Mouse (Mus musculus) urinary bladder, postnatal 10 days (tissue): ENCODE data around the gene Tnfrsf18.

ENCODE experiments used
- DNase-seq: peaks from one replicate; pipeline ENCODE4 v3.0.0; 2022; ENCODE audit warnings: low spot score

The Tnfrsf18 gene

GRCm38 (mm10) chr4:156033476-156034119, 7.6 kb downstream of the Tnfrsf18 start:
- no peak for DNase-seq

- no peak for DNase-seq
Measured at GRCm38 (mm10) chr4:156034301-156034700, 8.3 kb downstream of the Tnfrsf18 start.

- no peak for DNase-seq
Measured at GRCm38 (mm10) chr4:156034901-156035300, 8.9 kb downstream of the Tnfrsf18 start.

GRCm38 (mm10) chr4:156044754-156045153, 18.8 kb downstream of the Tnfrsf18 start:
- no peak for DNase-seq

GRCm38 (mm10) chr4:156049779-156050178, 23.8 kb downstream of the Tnfrsf18 start:
- no peak for DNase-seq

DNA sequence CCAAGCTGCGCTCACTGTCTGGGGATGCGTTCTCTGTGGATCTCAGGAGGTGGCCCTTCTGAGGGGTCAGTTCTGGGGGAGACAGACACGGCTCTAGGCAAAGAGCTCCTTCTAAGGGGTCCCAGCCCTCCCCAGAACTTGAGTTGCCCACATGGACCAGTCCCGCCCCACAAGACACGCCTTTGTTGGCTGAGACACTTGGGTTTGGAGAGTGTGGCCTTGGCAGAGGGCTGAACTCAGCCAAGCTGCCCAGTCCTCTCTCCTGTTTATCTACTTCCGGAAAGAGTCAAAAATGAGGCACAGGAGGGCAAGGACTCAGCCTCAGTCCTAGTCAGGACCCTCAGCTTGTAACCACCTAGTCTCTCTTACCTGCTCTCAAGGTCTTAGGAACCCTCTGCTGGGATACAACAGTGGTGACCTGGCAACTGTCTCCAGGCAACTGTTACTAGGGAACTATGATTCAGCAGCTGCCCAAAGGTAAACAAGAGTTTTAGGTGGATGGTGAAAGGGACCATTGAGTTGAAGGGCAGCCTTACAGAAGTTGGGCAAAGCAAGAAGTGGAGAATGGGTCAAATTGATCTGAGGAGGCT, 24.5 kb downstream of the Tnfrsf18 start:
- DNase-seq = no peak

DNA sequence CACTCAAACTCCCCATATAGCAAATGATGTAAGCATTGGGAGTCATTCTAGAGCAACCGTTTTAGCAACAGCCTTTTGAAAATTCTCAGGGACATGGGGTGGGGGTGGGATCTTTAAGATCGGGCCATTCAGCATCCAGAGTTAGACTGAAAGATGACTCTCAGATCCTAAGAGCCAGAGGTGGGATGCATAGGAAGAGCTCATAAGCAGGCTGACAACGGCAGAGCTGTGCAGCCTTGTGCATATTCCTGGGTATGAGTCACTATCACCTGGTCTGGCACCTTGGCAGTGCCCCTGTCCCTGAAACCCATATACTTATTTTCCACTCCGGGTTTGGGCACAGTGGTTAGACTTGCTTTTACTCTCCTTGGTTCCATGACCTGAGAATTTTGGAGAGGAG, 27.1 kb downstream of the Tnfrsf18 start:
- no peak for DNase-seq

DNA sequence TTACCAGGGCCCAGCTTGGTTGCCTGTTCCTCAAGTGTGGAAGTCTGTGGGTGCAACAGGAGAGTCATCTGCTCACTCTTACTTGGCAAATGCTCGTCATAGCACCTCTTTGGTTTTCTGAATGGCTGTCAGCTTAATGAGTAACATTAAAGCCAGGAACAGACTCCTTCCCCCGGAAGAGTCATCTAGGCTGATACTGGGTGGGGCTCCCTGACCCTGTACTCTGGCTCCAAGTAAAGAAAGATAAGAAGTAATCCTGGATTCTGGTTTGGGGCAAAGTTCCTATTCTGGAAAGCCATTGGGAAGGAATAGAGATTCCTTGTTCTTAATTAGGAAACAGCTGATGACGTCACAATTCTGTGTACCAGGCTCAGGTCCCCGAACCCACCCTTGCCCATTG, 28.2 kb downstream of the Tnfrsf18 start:
- DNase-seq = no peak

- DNase-seq = no peak
Measured at GRCm38 (mm10) chr4:156054606-156055005, 28.6 kb downstream of the Tnfrsf18 start.

DNA sequence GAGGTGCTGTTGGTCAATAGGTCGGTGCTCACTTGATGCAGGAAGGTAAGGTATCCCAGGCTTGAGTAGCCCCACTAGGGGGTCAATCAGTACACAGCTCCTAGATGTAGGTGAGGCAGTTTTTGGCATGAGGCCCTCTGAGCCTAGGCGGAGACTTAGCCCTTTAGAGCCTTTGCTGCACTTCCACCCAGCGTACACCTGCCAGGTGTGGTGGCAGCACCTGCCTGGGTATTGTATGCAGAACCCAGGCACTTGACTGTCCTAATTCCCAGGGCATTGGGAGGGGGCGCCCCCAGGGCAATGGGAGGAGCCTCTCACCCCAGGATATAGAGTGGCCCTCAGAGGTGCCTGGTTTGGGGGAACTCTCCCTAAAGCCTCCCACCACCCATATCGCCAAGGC, 29.2 kb downstream of the Tnfrsf18 start:
- DNase-seq = no peak

DNA sequence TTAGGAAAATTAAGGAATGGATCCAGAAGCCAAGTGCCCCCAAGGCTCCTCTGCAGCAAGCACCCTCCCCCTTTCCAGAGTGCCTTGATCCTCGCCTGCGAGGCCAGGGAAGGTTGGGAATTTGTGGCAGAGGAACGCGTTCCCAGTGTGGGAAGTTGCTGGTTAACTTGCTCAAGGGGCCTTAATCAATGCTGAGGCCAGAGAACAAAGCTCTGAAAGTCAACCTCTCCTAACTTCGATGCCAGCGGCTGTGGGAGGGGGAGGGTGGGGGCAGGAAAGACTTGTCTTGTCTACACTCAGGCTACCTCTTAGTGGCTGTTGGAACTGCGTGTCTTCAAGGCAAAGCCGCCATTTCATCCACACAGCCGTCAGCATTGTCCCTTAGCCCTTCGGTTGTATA, 31.7 kb downstream of the Tnfrsf18 start:
- DNase-seq = no peak

DNA sequence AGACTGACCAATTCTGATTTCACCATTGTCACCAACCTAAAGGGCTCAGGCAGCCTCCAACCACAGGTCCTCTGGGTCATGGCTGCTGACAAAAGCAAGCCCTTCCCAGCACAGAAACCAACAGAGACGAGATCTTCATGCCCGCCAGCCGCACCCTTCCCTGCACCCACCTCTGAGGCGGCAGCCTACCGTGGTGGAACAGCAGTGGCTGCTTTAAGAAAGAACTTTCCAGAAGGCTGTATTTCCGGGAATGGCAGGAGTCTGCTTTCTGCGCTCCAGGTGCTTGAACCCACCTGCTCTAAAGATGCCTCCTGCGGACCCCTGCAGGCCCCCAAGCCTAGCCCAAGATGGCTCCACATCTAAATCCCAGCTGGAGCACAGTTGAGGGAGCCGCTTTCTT, 32.9 kb downstream of the Tnfrsf18 start:
- DNase-seq = no peak

GRCm38 (mm10) chr4:156059261-156059660, 33.3 kb downstream of the Tnfrsf18 start, which contains the start of gene Ttll10:
Gene Ttll10, minus strand, starts transcription at chr4:156059414.
- no peak for DNase-seq

- DNase-seq = peak; percentile 39
Measured at GRCm38 (mm10) chr4:156059713-156060112, 33.7 kb downstream of the Tnfrsf18 start.

DNA sequence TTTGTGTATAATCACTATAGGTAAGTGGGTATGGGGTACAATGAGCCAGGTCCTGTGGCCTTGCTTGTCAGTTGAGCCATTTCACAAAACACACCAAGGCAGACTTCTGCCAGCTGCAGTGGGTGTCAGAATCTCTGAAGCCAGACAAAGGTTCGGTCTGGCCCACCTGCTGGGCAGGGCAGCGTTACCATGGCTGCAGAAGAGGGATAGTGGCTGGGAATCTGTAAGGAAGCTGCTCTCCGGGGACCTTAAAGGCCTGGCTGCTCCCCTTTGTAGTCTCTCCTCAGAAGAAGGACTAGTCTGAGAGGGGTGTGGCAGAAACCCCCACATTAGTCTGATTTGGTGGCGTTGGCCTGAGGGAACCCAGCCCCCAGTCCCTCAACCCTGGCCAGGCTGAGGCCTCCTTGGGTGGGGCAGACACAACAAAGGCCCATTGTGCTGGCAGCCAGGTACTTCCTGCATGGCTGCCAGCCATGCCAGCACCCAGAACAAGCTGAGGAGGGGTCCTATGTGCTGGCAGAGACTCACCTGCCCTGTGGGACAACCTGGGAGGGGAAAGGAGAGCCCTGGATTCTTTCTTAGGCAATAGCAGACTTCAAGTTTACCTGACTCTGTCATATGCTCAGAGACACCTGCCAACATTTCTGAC, 38.0 kb downstream of the Tnfrsf18 start:
- DNase-seq = no peak

DNA sequence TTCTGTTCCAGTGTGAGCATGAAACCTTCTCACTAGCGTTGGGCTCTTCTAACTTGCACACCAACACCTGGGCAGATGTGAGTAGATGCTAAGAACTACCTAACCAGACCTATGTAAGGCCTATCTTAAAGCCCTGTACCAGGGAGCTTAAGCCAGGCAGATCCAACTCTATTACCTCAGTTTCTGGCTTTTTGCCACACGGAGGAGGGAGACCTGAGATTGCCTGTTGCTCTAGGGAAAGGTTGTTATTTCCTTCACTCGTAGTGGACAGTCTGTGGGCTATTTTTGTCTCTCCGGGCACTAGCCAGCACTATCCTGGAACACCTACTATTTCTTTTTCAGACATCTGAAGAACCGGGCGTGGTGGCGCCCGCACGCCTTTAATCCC, 38.5 kb downstream of the Tnfrsf18 start:
- no peak for DNase-seq

DNA sequence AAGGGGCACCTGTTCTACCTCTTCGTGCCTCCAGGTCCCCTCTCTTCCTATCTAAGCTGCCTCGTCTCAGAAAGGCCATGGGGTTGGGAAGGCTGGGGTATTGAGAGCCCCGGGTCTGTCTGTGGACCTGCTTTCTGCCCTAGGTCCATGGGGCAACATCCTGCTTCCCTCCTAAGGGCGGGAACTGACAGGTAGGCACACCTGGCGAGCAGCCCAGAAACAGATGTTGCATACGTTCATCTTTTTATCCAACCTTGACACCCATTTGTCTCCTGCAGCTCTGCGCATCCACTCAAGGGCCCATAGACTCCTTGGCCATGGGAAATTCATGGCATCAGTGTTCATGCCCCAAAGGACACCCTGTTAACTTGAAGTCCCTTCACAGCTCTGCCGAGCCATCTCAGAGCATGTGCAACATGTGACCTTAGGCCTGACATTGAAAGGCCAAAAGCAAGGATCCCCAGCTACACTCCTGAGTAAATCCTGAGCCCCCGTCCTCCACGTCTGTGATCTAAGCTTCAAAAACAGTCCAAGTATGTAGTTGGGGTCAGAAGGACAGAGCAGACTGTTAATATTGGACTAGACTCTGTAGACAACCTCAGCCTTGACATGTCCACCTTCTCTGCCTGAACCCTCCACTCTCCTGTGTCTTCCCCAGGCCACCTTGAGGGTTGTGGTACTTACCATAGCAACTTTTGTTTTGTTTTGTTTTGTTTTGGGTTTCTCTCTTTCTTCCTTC, 39.4 kb downstream of the Tnfrsf18 start:
- no peak for DNase-seq

- DNase-seq = no peak
Measured at GRCm38 (mm10) chr4:156067256-156067949, 41.4 kb downstream of the Tnfrsf18 start.

DNA sequence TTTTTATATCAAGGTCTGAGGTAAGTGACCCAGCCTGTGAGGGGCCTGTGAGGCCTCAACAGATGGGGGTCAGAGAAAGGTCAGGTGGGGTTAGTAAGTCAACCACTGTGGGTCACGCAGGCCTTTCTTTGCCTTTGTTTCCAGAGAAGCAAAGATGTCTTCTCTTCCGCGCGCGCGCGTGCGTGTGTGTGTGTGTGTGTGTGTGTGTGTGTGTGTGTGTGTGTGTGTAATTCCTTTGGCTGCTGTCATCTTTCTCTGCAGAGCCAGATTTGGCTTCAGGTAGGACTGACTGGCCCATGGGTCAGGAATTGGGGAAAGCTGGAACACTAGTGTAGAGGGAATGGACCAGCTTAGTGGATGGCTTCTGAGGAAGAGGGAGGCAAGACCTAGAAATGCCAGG, 43.7 kb downstream of the Tnfrsf18 start:
- no peak for DNase-seq

DNA sequence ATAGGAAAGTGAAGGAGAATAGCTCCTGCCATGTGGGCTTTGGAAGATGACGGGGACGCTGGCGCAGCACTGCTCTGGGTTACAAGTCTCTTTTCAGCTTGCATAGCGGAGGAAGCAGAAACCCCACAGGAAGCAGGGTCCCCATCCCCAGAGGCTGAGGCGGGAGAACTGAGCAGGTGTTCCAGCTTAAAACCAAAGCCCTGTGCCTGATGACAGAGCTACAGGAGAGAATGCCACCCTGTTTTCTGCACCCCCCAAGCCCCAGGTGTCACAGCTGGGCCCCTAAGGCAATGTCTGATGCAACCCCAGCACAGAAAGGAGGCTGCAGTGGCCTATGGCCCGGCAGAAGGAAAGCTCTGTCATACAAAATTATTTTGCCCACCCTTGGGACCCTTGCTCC, 44.3 kb downstream of the Tnfrsf18 start:
- DNase-seq = no peak

DNA sequence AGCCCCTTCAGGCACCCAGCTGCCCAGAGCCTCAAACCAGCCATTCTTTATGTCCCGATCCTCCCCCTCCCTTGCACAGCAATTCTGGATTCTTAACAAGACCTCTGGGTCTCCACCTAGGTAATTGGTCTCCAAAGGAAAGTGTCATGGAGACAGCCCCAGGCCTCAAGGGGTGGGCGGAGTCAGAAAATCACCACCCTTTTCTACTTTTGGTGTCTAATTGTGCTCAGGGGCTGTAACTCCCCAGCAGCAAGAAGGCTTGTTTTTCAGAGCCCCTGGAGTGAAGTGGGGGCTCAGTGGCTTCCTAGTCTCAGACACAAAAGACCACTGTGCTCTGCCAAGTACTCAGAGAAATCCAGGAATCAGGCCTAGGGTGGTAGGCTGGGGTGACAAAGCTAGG, 44.8 kb downstream of the Tnfrsf18 start:
- DNase-seq = no peak

GRCm38 (mm10) chr4:156076911-156077382, 51.0 kb downstream of the Tnfrsf18 start:
- no peak for DNase-seq
